Mouse (Mus musculus) lung, postnatal 36 days (tissue): ENCODE data around the gene Tmem38b.
A peak's percentile ranks its signal among the peaks of the same experiment; 100 is the strongest.

Source experiments
- DNase-seq: peaks from one replicate; pipeline ENCODE4 v3.0.0; 2022; ENCODE audit warnings: mixed read lengths

Gene Tmem38b

DNA sequence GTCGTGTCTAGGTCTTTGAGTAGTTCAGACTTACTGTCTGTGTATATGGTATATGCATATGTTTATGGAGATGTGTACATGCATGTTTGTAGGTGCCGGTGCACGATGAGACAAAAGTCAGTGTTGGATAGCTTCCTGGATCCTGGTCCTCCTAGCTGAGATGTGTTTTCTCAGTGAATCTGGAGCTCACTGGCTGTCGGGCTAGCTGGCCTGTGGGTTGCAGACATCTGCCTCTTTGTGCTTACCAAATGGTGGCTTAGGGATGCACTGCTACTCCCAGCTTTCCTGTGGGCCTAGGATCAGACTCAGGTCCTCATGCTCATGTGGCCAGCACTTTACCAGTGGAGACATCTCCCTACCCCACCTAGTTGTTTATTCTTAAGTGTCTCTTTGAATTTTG is 4.2 kb downstream of the Tmem38b start:
- no peak for DNase-seq

DNA sequence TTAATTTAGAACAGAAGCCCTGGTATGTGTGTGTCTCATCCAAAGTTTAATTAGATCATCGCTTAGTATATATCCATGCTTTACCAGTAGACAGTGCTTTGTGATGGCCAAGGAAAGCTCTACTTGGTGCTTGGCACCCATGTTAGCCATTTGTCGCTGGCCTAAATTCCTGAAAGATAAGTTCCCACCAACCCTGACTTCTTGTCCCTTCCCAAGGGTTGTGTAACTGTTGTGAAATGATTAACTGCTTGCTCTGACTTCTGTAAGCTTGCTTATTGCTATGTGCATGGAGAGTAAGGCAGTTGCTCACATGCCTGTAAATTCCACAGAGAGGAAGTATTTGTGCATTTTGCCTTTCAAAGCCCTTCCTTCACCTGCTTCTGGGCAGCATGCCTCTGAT is 4.7 kb downstream of the Tmem38b start:
- peak; percentile 36 for DNase-seq

DNA sequence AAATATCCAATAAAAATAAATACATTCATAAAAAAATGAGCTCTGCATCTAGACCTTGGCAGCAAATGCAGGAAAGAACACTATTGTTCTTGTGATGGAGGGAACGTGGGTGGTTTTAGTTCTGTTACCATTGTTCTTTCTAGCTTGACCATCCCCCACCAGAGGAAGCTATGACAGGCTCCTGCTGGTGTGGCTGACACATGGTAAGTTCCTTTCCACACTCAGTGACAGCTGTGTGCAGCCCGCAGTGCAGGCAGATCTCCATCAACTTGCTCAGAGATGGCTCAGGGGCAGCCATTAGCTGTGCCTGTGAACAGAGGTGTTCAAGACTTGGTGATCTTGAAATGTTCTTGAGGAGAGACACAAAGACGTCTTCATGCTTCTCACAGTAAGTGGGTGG is 6.5 kb downstream of the Tmem38b start:
- peak; percentile 62 for DNase-seq

DNA sequence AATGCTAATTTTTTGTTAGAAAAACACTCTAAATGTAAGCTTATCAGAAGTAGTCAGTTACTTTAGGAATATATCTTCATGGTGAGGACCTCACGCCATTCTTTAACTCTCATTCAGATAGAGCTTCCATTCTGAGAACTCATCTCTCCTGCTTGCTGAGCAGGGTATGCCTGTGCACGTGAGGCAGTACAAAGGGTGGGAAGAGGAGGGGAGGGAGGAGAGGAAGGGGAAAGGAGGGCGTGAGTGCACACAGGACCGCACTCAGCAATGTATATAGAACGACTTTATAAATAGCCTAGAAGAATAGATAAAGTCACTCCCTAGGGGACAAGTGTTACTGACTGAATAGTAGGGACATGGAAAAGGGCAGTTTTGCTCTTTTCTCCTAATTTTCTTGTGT is 11.1 kb downstream of the Tmem38b start:
- no peak for DNase-seq

DNA sequence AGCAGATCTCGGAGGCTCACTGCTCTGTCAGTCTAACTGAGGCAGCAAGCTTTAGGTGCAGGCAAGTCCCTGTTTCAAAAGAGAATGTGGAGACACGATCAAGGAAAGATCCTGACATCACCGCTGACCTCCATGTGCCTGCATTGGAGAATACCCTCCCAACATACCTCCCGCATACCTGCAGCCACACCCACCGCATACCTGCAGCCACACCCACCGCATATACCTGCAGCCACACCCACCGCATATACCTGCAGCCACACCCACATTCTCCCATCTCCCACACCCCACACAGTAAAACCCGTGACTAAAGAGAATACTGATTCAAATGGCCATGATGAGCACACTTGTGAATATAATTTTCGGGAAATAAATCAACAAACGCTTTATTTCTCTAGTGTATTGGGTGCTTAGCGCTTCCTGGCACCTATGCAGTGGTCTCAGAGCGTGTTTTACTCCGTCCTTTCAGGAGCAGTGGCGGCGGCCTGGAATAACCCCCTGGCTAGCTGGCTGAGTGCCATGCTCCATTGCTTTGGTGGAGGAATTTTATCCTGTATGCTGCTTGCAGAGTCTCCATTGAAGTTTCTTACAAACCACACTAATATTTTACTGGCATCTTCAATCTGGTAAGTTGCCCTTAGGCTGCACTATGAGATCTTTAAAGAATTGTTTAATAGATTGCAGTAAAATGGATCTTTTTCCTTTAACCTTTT is 14.5 kb downstream of the Tmem38b start:
- DNase-seq, result no peak

DNA sequence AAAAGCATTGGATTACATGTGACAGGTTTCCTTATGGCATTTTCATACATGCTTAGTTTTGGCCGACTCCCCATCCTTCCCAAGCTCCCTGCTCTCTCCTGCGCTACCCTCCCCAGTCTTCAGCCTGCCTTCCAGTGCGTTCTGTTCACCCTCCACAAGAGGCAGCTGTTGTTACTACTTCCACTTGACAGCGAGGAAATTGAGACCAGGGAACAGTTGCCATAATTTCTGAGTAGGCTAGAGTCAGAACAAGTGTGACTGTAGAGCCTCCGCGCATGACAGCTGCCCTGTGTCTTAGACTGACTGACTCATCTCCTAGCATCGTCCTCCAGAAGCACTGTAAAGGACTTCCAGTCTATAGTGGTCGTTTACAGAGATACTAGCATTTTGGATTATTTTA is 17.7 kb downstream of the Tmem38b start:
- DNase-seq, result no peak

DNA sequence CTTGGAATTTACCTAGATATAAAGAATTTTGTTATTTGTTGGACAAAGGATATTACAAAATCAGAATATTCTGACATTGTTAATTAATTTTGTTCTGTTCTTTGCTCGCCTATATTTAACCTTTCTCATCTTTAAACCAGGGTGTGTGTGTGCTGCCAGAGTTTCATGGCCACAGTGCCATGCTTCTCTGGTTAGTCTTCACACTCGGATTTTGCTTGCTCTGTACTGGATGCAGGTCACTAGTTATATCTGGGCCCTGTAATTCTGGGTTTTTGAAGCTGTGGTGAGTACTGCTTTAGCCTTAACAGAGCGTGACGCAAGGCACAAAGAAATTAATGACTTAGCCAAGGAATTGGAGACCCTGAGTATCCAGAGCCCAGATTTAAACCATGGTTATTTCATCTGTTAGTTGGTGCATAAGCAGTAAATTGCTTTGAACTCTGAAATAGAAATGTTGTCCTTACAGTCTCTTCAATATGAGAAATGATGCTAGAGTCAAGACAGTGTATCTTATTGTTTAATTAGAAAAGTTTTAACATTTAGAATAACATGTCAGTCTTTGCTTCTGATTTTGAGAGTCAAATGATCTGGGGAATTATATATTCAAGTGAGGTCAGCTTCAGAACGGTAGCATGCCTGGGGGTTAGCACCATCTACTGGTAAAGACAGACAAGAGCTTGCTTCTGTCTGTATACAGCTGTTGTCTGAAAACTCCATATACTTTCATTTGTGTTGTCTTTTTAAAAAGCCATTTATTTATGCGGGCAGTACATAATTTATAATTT is 19.2 kb downstream of the Tmem38b start:
- peak; percentile 68 for DNase-seq

DNA sequence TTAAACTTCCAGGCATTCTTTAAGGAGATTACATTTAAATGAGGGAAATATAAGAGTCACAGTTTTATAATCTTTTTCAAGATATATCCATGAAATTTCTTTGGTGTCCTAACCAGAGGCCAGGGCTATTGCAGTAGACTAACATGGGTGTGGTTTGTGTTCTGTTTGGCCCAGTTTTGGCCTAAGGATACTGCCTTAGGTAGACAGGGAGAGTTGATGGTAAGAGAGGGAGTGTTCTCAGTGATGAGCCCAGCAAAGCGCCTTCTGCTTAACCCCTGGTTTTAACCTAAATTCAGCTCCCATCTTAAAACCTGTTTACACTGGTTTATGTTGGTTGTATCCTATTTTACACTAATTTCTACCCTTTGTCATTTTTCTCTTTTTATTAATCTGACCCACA is 19.8 kb downstream of the Tmem38b start:
- no peak for DNase-seq

DNA sequence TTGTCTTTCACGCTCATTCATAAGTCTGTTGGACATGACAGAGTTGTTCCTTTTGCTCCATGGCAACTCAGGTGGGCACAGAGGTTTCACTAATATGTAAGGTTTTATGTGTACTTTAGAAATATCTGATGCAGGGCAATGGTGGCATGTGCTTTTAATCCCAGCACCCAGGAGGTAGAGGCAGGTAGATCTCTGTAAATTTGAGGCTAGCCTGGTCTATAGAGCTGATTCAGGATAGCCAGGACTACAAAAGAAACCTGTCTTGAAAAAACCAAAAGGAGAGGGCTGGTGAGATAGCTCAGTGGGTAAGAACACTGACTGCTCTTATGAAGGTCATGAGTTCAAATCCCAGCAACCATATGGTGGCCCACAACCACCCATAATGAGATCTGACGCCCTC is 20.5 kb downstream of the Tmem38b start:
- DNase-seq, result no peak

DNA sequence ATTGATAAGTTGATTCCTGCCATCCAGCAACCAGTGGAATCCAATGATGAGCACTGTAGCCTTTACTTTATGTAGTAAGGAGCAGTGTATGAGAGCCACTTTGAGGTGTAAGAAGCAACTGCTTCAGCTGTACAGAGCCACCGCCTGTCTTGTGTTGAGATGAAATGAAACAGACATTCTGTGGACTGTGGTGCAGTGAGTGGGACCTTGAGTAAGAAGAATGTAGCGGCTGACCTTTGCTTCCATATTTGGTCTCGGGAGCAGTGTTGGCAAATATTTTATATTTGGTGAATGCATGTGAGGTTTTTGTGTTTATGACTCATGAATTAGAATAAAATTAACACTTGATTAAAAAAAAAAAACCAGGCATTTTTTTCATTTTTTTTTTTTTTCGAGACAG is 21.7 kb downstream of the Tmem38b start:
- DNase-seq, result peak; percentile 26

DNA sequence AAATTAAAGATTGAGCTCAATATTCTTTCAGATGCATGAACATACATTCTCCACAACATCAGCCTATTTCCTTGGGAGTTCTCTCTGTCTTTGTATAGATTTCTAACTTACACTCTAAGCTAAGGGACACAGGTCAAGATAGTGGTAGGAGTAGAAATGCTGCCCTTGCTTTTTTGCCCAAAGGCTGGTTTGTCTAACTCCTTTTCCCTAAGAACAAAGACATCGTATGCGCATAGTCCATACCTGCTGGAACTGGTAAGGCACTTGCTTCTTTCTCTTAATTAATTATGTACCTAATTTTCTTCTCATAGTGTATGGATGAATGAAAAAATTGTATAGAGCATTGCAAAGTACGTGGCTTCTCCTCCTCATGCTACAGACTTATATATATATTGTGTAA is 22.5 kb downstream of the Tmem38b start:
- no peak for DNase-seq

DNA sequence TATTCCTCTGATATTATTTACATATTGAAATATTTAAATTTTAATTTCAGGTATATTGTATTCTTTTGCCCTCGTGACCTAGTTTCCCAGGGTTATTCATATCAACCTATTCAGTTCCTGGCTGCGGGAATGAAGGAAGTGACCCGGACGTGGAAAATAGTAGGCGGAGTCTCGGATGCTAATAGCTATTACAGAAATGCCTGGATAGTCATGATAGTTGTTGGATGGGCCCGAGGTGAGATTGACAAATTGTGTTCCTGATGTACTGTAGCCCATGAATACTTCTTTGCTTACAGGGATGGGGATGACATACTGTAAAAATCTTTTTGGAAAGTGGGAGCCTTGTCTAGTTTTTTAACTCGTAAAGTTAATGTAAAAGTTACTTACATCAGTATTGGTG is 23.0 kb downstream of the Tmem38b start:
- DNase-seq, result no peak

DNA sequence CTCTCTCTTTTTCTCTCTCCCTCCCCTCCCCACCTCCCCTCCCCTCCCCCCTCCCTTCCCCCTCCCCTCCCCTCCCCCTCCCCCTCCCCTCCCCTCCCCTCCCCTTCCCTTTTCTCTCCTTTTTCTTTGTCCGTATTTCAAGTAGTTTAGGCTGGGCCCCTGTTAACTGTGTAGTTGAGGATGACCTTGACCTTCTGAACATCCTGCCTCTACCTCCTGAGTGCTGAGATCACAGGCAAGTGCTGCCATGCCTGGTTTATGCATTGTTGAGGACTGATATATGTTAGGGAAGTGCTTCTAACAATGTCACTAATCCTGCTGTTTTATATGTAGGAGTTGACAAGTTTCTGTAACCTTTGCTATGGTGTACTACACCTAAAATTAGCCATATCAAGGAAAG is 24.0 kb downstream of the Tmem38b start:
- no peak for DNase-seq

DNA sequence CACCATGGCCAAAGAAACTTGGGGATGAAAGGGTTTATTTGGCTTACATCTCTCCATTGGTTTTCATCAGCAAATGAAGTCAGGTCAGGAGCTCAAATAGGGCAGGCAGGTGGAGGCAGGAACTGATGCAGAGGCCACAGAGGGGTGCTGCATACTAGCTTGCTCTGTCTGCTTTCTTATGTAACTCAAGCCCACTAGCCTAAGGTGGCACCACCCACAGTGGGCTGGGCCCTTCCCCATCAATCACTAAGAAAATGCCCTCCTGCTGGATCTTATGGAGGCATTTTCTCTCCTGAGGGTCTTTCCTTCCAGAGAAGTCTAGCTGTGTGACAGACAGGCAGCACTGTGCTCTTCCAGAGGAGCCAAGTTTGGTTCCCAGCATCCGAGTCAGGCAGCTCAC is 27.5 kb downstream of the Tmem38b start:
- DNase-seq, result no peak

DNA sequence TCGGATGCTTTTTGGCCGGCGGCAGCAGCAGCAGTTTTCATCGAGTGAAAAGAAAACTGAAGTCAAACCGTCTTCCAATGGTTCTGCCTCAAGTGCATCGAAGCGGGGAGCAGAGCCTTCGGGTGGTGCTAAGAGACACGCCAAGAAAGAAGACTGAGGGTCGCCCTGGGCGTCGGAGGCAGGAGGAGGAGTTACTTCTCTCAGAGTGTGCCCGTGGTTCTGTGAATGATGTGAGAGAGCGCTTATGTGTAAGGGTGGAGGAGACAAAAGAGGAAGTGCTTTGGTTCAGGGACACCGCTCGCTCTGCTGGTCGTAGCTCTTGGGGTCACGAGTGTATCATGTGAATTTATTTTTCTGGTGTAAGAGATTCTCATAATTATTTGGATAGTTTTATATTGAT is 34.1 kb downstream of the Tmem38b start:
- DNase-seq, result peak; percentile 14

DNA sequence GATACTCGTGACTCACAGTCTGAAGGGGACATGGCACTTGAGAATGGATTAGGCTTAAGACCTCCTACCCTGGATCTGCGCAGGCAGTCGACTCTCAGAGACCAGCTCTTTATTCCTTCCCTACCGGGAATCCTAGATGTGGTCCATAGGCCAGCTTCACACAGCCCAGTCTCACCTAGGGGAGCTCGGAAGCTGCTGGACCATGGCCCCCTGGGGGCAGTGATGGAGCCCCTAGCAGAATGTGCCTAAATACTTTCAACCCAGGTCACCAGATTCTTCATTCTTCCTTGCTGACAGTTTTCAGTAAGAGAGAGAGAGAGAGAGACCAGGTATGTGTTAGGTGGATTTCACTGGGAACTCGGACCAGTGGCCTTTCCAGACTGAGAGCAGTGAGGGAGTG is 36.3 kb downstream of the Tmem38b start:
- DNase-seq, result no peak

DNA sequence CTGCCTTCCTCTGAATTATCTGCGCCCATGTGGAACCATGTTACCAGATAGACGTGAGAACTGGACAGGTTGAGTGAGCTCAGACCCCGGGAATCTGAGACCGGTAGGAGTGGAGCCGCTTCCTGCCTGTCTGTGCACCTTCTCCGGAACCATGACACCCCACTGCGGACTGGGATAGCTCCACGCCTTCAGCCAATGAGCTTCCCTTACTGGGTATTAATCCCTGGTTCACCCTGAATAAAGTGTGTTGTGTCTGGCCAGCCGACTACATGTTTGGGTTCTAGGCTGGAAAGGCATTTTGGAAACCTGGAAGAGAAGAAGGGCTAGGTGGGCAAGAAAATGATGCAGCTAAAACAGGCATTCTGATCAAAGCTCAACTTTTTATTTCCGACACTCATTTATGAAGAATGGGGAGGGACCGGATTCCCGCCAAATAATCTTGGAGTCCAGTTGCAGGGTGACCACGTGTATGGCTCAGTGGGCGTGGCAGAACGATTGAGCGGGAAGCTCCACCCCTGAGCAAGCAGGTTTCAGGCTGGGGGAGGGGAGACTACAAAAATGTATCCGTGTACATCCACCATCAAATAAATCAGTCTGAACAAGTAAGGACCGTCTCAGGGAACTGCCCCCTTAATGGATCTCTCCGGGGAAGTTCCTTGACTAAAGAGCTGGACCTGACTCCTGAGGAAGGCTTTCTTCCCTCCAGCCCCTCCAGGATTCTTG is 38.4 kb downstream of the Tmem38b start:
- no peak for DNase-seq

DNA sequence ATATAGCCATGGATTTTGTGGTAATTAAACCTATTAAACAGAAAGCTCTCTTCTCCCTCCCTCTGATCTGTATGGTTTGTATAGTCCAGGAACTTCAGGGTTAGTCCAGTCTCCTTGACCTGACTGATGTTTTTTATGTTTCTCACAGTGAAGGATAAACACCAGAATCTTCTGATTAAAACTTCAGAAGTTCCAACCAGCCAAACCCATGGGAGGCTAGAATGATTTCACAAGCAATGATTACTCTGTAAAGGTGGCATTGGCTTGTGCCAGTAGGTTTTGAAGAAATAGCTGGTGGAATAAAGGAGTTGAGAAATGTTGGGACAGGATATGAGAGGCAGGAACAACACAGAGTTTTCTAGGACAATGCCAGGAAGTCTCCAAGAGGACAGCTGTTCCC is 40.6 kb downstream of the Tmem38b start:
- no peak for DNase-seq

DNA sequence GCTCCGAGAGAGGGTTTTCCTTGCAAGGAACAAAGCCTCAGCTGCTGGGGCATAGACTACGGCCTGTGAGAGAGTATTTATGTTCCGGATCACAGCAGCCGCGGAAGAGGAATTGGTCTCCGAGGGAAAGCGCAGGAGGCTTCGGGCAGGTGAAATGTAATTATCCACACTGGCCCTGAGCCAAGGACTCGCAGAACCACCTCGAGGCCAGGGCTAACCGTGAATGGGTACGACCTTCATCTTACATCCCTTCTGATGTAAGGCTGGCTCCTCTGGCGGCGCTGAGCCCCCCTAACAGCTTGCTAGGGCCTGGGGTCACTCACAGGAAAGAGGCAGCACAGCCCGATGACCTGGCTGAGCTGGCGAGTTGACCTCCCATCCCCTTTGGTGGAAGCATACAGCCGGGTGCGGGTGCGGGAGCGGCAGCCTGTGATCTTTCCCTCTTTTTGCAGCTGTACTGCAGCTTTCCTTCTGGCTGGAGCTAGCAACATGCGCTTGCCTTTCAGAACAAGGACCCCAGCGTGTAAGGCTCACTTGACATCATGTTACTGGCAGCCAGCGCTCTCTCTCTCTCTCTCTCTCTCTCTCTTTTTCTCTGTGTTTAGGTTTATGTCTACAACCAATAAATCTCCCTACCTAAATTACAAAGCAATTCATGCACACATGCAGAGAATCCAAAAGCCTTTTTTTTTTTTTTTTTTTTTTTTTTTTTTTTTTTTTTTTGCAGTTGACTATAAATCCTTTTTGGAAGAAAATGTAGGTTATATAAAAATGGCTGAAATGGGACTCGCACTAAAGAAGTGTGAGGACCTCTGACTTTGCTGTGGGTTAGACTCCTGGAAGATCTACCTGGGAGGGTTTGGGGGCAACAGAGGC is 52.9 kb downstream of the Tmem38b start:
- no peak for DNase-seq

DNA sequence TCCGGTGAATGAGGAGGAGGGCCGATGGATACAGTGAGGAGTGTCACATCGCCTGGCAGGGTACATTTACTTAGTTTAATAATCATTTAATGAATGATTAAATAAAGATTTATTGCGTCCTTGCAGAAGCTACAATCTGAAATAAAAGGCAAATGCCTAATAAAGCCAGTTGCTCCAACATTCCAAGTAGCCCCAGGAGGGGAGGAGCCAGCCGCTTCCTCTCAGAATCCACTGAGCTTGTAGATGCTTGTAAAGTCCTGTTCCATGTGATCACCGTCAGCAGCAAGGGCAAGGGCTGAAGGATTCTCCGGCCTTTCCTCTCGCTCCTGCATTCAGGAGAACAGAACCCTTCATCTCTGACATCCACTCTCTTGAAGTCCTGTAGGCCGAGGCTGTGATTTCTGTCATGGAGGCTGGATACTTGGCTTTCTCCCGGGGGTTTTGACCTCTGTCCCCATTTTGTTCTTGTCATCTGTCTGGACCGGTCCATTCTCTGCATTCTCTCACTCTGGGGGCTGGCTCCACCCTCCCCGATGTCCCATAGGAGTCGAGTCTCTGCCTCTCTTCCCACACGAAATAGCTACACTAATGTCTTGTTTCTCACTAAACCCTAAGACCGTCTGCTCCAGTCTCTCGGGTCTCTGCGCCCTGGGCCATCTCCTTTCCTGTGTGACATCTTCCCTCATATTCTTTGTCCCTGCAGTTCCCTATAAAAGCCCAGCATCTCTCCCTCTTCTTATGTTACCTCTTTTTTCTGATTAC is 57.3 kb downstream of the Tmem38b start:
- DNase-seq, result no peak

DNA sequence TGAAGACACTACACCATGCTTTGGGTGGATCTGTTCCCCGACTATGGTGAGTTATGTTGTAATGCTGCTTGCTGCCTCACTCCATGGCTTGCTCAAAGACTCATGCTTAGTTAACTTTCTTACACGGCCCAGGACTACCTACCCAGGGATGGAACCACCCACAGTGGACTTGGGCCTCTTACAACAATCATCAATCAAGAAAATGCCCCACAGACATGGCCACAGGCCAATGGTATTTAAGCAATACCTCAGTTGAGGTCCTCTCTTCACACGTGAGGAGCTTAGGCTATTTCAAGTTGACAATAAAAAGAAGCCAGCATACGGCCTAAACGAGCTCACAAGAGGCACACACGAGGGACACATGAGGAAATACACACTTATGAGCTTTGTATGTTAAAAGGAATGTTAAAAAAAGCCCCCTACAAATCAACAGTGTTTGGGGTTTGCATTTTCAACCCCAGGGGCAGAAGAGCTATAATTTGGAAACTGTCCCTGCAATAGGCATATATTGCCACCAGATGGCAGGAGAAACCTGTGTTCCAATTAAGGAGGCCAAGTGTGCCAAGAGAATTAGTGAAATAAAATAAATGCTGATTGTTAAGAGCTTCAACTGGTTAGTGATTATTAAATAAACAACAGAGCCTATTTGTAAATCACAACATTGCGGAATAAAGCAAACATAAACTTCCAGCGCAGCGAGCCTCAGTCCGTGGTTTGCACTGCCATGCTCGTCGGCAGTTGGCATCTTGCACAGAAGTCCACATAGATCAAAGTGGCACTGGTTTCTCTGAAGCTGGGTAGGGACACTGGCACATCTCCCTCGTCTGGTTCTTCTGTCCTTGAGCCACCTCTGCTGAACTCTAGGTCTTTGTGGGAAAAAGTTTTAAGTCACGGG is 58.8 kb downstream of the Tmem38b start:
- DNase-seq, result peak; percentile 65
